9 mouse cellular contexts compared by ENCODE assay signal in the genomic region with DNA sequence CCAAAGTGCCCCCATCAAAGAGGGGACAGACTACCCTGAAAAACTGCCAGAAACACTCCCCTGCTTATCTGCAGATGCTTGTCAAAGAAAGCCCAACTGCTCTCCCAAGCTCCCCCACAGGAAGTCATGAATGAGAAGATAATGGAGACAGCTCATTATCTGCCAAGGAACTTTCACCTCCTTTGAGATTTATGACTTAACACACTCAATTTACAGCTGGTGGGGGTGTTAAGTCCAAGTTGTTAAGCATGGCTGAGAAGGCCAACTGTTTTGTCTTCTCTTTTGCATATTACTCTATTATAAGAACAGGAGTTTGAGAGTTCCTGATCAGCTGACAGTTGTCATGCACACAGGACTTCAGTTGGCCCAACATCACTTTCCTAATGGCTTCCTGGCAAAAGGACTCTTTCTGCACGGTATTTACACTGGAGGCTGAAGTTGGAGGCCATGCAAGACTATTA.
DNase-seq lines count a peak whose midpoint lies in the region; ATAC-seq and TF ChIP-seq lines count a peak whose summit lies in the region.
"Had no signal": no experiment of that assay in that cellular context is flagged by ENCODE, and none has a peak within 500 bp of the region (broad histone marks: within the 10 kb centered on the region; RNA-seq: fewer than 3 reads in every experiment).

No protein-coding gene starts in this region.

- no peak for TF ChIP-seq EP300 in heart, adult 2 months (IDR thresholded peaks at IDR 0.05; ENCODE audit: insufficient read depth, low read depth, low read length)

- peaks cover 6% of the 10 kb centered on the region; the same call in 1 of the 2 replicates for H3K4me1 ChIP-seq in heart, embryonic 16.5 days (ENCODE audit: control insufficient read depth, insufficient read depth, low read length)
- peaks cover 1% of the 10 kb centered on the region; the same call in 1 of the 2 replicates for H3K4me1 ChIP-seq in heart, adult 2 months (ENCODE audit: control insufficient read depth, insufficient read depth, low read length)
- peaks cover 28% of the 10 kb centered on the region for H3K4me1 ChIP-seq in kidney, embryonic 14.5 days (ENCODE audit: control insufficient read depth, insufficient read depth, low read length)
- H3K4me1 ChIP-seq in midbrain, embryonic 13.5 days (replicated peaks), result peaks cover 36% of the 10 kb centered on the region

- H3K9me3 ChIP-seq in heart, embryonic 16.5 days (replicated peaks; ENCODE audit: control insufficient read depth, low read length), result no peaks in the 10 kb centered on the region
- no peaks in the 10 kb centered on the region for H3K9me3 ChIP-seq in kidney, embryonic 14.5 days (ENCODE audit: control insufficient read depth, low read length)
- H3K9me3 ChIP-seq in midbrain, embryonic 13.5 days, result no peaks in the 10 kb centered on the region; the same call in 1 of the 2 replicates
- H3K9me3 ChIP-seq: heart, embryonic 13.5 days had no signal

- TF ChIP-seq POLR2A in heart, adult 2 months (IDR thresholded peaks at IDR 0.05; ENCODE audit: insufficient read depth, low read depth, low read length), result no peak

- H3K4me2 ChIP-seq in heart, embryonic 16.5 days (ENCODE audit: low read depth, low read length), result no peak overlapping the region
- H3K4me2 ChIP-seq in kidney, embryonic 14.5 days (replicated peaks; ENCODE audit: low read depth, low read length), result no peak overlapping the region
- H3K4me2 ChIP-seq in midbrain, embryonic 13.5 days (replicated peaks), result no peak overlapping the region; the same call in 1 of the 2 replicates

- no peak for DNase-seq in heart, adult 2 months
- DNase-seq in frontal cortex, postnatal 36 days (ENCODE audit: low spot score in 2 of 2), result no peak
- DNase-seq in frontal cortex, postnatal 25 days (ENCODE audit: low spot score in 2 of 2), result no peak

- H3K27ac ChIP-seq in heart, embryonic 16.5 days (ENCODE audit: low read length), result no peak overlapping the region
- H3K27ac ChIP-seq in heart, adult 2 months, result no peak overlapping the region
- H3K27ac ChIP-seq in kidney, embryonic 14.5 days (ENCODE audit: low read depth, low read length), result no peak overlapping the region
- H3K27ac ChIP-seq in midbrain, embryonic 13.5 days, result peak overlapping the region; percentile 83
- H3K27ac ChIP-seq: heart, embryonic 13.5 days had no signal

- WGBS in heart, embryonic 16.5 days, result 24% methylated on average over 1 of the region's 1 CpGs
- WGBS in heart, adult 2 months, result 6% methylated on average over 1 of the region's 1 CpGs
- WGBS in kidney, embryonic 14.5 days, result 0% methylated on average over 1 of the region's 1 CpGs
- 34% methylated on average over 1 of the region's 1 CpGs for WGBS in midbrain, embryonic 13.5 days

- peak; percentile 63; the same call in 1 of the 2 replicates for ATAC-seq in heart, embryonic 16.5 days (replicated peaks; ENCODE audit: extremely low read depth, insufficient read depth, low FRiP score)
- ATAC-seq in common myeloid progenitor, adult 5-6 weeks (replicated peaks; ENCODE audit: low read depth, poor library complexity, severe bottlenecking), result peak; percentile 84
- peak; percentile 60 for ATAC-seq in kidney, embryonic 14.5 days (ENCODE audit: low FRiP score, low TSS enrichment)
- peak; percentile 55 for ATAC-seq in midbrain, embryonic 13.5 days
- ATAC-seq in frontal cortex, adult (ENCODE audit: low TSS enrichment), result no peak

- no peaks in the 10 kb centered on the region for H3K36me3 ChIP-seq in heart, embryonic 16.5 days (ENCODE audit: control insufficient read depth, insufficient read depth)
- no peaks in the 10 kb centered on the region for H3K36me3 ChIP-seq in heart, adult 2 months (ENCODE audit: control insufficient read depth, insufficient read depth, low read length)
- H3K36me3 ChIP-seq in kidney, embryonic 14.5 days (ENCODE audit: control insufficient read depth, insufficient read depth, low read length), result no peaks in the 10 kb centered on the region
- no peaks in the 10 kb centered on the region for H3K36me3 ChIP-seq in midbrain, embryonic 13.5 days
- H3K36me3 ChIP-seq: heart, embryonic 13.5 days had no signal

- TF ChIP-seq CTCF in heart, adult 2 months (IDR thresholded peaks at IDR 0.05), result no peak

- intact Hi-C loops in heart, adult 2 months (cut with DNase I), result no loop called here

- no peaks in the 10 kb centered on the region for H3K27me3 ChIP-seq in heart, embryonic 16.5 days (ENCODE audit: control insufficient read depth, insufficient read depth, low read length)
- 0 out of 2 replicates have a peak, but pooled peaks cover 1% of the 10 kb centered on the region for H3K27me3 ChIP-seq in heart, adult 2 months (ENCODE audit: control insufficient read depth, insufficient read depth, low read length)
- no peaks in the 10 kb centered on the region for H3K27me3 ChIP-seq in kidney, embryonic 14.5 days (ENCODE audit: control insufficient read depth, insufficient read depth, low read length)
- H3K27me3 ChIP-seq in midbrain, embryonic 13.5 days, result peaks cover 2% of the 10 kb centered on the region; the same call in 1 of the 2 replicates
- H3K27me3 ChIP-seq: heart, embryonic 13.5 days had no signal

- no peak overlapping the region for H3K4me3 ChIP-seq in heart, embryonic 16.5 days (ENCODE audit: low read length)
- H3K4me3 ChIP-seq in heart, adult 2 months, result no peak overlapping the region
- H3K4me3 ChIP-seq in kidney, embryonic 14.5 days (ENCODE audit: low read length), result no peak overlapping the region
- H3K4me3 ChIP-seq in midbrain, embryonic 13.5 days (replicated peaks), result no peak overlapping the region
- H3K4me3 ChIP-seq: heart, embryonic 13.5 days had no signal

- no peak overlapping the region for H3K9ac ChIP-seq in heart, embryonic 16.5 days (ENCODE audit: low read length)
- H3K9ac ChIP-seq in heart, adult 2 months (ENCODE audit: low read depth, low read length), result no peak overlapping the region
- H3K9ac ChIP-seq in kidney, embryonic 14.5 days (ENCODE audit: low read depth, low read length), result no peak overlapping the region
- no peak overlapping the region for H3K9ac ChIP-seq in midbrain, embryonic 13.5 days (replicated peaks)
- H3K9ac ChIP-seq: heart, embryonic 13.5 days had no signal

- no peaks in the 10 kb centered on the region for H3K79me2 ChIP-seq in heart, adult 2 months (replicated peaks; ENCODE audit: control insufficient read depth, insufficient read depth, low read length)
